Mouse (Mus musculus) hindbrain, embryonic 12.5 days (tissue): ENCODE results near the gene Htr5b. TPM values are rescaled to one million over a fixed set of nuclear protein-coding genes. Genes with fewer than 3 reads are reported as not detected.

Experiments used
- ATAC-seq: fragments of 200-750 bp; cut with Nextera tagmentation; 2 replicates; pipeline ENCODE4 v1.8.0; 2017; ENCODE audit warnings: moderate TSS enrichment; ENCODE audit not compliant: low FRiP score
- H3K27ac ChIP-seq: fragments of 300-500 bp; sonication (generic); 2 replicates; pipeline ENCODE4 v1.5.1; 2016; ENCODE audit warnings: mild to moderate bottlenecking
- H3K27me3 ChIP-seq: fragments of 300-500 bp; sonication (generic); 2 replicates; pipeline ENCODE4 v1.6.1; 2016; ENCODE audit warnings: mild to moderate bottlenecking
- H3K36me3 ChIP-seq: fragments of 300-500 bp; sonication (generic); 2 replicates; pipeline ENCODE4 v1.6.1; 2016; ENCODE audit warnings: mild to moderate bottlenecking
- H3K4me1 ChIP-seq: fragments of 300-500 bp; sonication (generic); 2 replicates; pipeline ENCODE4 v1.6.1; 2016
- H3K4me2 ChIP-seq: fragments of 300-500 bp; sonication (generic); replicated peaks from 2 replicates; pipeline ENCODE4 v1.6.1; 2016; ENCODE audit warnings: mild to moderate bottlenecking
- H3K4me3 ChIP-seq: fragments of 300-500 bp; sonication (generic); 2 replicates; pipeline ENCODE4 v1.5.1; 2016; ENCODE audit warnings: mild to moderate bottlenecking
- H3K9ac ChIP-seq: fragments of 300-500 bp; sonication (generic); 2 replicates; pipeline ENCODE4 v1.6.1; 2016; ENCODE audit warnings: mild to moderate bottlenecking, moderate library complexity
- H3K9me3 ChIP-seq: fragments of 300-500 bp; sonication (generic); replicated peaks from 2 replicates; pipeline ENCODE4 v1.6.1; 2016; ENCODE audit warnings: mild to moderate bottlenecking
- WGBS: fragments of 180-500 bp; shearing (Covaris S2); methylation state at CpG from one replicate; pipeline ENCODE4 v1.1.7; 2016; 5-methylcytosine and 5-hydroxymethylcytosine counted together
- polyA plus RNA-seq: library from polyadenylated mRNA; unstranded; fragments of >200 nt; fragmentation: Nextera tagmentation; extraction: Ambion mirVana; gene quantifications from 2 replicates; pipeline ENCODE4 v1.2.1, GENCODE M21; 2016

The Htr5b gene
- not detected in 2 replicates for polyA plus RNA-seq

DNA sequence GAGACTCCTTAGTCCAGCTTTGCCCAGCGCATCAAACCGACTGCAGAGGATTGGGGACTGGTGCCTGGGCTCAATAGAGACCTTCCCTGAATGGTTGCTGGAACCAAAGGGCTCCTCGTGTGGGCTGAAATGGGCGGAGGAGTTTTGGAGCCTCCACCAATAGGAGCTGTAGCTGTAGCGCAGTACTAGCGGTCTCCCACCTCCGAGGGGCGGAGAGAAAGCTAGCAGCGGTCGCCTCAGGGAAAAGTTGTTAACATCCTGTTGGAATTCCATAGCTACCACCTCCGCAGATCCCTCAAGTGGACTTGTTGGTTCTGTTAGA, at the start of gene Htr5b:
Gene Htr5b, minus strand, starts transcription at position 67 of the 322 bp plus-strand sequence.
- Histone ChIP-seq H3K27me3 (peaks cover 33% of the 10 kb centered on the region), H3K9ac (no peak within 1 kb of the TSS), H3K4me1 (peaks cover 14% of the 10 kb centered on the region), H3K4me3 (peak within 1 kb of the TSS; percentile 28), H3K36me3 (no peaks in the 10 kb centered on the region), H3K4me2 (peak within 1 kb of the TSS; percentile 55), H3K9me3 (no peaks in the 10 kb centered on the region), H3K27ac (no peak within 1 kb of the TSS)
- whole genome bisulfite sequencing = 1% methylated on average over 11 of the region's 11 CpGs
- peak; percentile 83 for ATAC-seq

DNA sequence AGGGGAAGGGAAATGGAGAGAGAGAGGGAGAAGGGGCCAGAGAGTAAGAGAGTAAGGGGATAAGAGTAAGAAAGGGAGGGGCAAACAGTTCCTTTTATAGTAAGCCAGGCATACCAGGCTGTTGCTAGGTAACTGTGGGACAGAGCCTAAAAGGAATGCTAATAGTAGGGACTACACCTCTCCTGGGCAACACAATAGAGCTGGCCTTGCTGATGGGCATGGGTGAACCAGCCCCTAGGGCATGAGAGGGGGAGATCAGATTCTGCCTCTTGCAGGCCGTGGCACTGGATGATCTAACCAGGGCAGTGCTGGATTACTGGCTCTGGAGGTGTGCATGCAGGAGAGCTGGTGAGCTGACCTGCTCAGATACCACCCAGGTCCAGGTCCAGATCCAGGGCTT, 49.2 kb upstream of the Htr5b start:
- peak; percentile 19; the same call in 1 of the 2 replicates for ATAC-seq
- Histone ChIP-seq H3K9me3 (no peaks in the 10 kb centered on the region), H3K4me2 (no peak overlapping the region), H3K9ac (no peak overlapping the region), H3K4me1 (no peaks in the 10 kb centered on the region), H3K27me3 (no peaks in the 10 kb centered on the region), H3K4me3 (no peak overlapping the region), H3K36me3 (no peaks in the 10 kb centered on the region), H3K27ac (no peak overlapping the region)
- WGBS = 36% methylated on average over 1 of the region's 1 CpGs

DNA sequence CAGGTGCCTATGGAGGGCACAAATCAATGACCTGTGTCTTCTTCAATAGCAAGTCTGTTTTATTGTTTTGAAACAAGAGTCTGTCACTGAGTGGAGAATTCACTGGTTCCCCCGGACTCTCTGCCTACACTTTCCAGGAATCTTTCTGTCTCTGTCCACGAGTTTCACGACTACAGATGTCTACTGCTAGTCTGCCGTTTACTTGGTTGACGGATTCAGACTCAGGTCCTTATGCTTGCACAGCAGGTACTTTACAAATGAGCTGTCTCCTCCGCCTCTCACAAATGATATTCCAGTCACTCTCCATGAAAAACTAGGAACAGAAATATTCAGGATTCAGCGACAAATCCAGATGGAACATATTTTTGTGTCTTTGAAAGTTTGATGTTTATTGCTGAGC, 42.3 kb upstream of the Htr5b start:
- no peak for ATAC-seq
- Histone ChIP-seq H3K9me3 (no peaks in the 10 kb centered on the region), H3K27ac (no peak overlapping the region), H3K4me2 (no peak overlapping the region), H3K4me1 (peaks cover 5% of the 10 kb centered on the region), H3K4me3 (no peak overlapping the region), H3K9ac (no peak overlapping the region), H3K27me3 (no peaks in the 10 kb centered on the region), H3K36me3 (no peaks in the 10 kb centered on the region)
- WGBS = 85% methylated on average over 7 of the region's 7 CpGs

DNA sequence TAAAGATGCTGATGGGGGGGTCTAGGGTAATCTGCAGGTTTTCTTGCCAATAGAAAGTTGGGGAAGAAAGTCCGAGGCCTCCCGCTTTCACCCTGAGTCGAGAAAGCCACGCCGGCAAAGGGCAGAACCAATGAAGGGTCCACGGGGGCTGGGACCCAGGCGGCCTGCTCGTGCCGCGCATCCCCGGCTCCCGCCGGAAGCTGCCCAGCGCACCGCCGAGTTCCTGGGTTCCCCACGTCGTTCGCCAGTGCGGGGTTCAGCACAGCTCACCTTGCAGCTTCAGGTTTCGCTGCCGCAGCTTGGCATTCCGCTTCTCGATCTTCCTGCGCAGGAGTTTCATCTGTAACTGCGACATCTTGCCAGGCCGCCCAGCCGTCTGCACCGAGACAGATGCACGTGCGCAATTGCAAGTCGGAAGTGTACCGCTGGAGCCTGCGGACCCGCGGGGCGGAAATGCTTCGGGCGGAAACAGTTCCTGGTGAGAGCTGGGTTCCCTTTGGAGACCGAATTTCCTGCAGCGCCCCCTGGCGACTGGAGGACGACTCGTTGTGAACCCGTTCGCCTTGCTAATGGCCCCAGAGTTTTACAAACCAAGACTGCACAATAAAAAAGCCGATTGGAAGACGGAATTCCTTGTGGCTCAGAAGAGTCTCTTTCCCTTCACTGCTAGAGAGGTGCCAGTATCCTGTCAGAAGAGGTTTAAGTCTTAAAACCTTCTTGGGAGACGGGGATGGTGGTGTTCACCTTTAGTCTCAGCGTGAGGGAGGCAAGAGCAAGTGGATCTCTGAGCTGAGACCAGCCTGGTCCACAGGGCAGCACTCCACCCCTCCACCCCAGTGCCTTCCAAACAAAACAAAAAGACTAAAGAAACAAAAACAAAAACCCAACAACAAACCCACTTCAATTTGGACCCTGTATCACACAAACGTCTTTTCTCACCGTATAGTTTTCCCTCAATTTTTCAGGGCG, 39.5 kb upstream of the Htr5b start, which contains the start of gene Ddx18:
Gene Ddx18, minus strand, starts transcription at position 469 of the 969 bp plus-strand sequence.
- H3K4me1 ChIP-seq = peaks cover 5% of the 10 kb centered on the region
- no peaks in the 10 kb centered on the region for H3K27me3 ChIP-seq
- peak within 1 kb of the TSS; percentile 78 for H3K9ac ChIP-seq
- peak within 1 kb of the TSS; percentile 64; the same call in 1 of the 2 replicates for H3K27ac ChIP-seq
- WGBS = 7% methylated on average over 53 of the region's 53 CpGs
- peak within 1 kb of the TSS; percentile 85 for H3K4me3 ChIP-seq
- H3K4me2 ChIP-seq = peak within 1 kb of the TSS; percentile 85
- peaks cover 24% of the 10 kb centered on the region for H3K36me3 ChIP-seq
- no peaks in the 10 kb centered on the region for H3K9me3 ChIP-seq
- ATAC-seq = peak; percentile 98

DNA sequence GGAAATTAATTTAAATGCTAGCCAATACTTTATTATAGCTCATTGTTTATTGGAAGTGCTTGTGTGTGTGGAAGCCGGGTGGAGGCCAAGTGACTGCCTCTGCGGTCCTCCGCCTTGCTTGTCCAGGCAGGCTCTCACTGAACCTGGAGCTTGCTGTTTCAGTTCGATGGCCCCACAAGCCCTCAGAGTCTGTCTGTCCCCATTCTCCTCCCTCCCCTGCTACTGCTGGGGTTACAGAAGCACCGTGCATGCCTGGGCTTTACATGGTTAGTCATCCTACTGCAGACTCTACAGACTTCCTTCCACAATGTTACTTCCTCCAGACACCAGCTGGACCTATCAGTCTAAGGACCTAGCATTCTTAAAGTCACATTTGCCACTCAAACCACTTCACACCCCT, 29.6 kb upstream of the Htr5b start:
- no peak for ATAC-seq
- no peaks in the 10 kb centered on the region for H3K9me3 ChIP-seq
- no peak overlapping the region for H3K9ac ChIP-seq
- 96% methylated on average over 5 of the region's 5 CpGs for WGBS
- no peak overlapping the region for H3K27ac ChIP-seq
- H3K4me3 ChIP-seq = no peak overlapping the region
- peaks cover 95% of the 10 kb centered on the region for H3K36me3 ChIP-seq
- no peak overlapping the region for H3K4me2 ChIP-seq
- H3K27me3 ChIP-seq = no peaks in the 10 kb centered on the region
- no peaks in the 10 kb centered on the region for H3K4me1 ChIP-seq

DNA sequence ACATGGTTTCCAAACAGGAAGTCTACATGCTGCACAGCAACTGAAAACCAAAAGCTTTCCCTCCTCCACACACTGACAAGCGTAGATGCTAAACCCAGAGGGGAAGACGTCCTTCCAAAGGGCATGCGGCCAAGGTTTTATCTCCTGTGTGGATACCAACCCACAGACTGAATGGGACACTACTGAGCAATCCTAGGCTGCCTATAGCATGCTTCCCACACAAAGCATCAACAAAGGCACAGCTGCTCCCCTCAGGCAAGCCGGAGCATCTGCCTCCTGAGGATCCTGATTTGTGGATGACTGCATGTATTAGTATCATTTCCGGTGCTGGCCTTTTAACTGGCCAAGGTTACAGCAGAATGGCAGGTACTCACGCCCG, 23.2 kb upstream of the Htr5b start:
- no peak overlapping the region for H3K4me3 ChIP-seq
- H3K27ac ChIP-seq = no peak overlapping the region
- H3K27me3 ChIP-seq = no peaks in the 10 kb centered on the region
- 0 out of 2 replicates have a peak, but pooled peaks have one; percentile 23 for ATAC-seq
- H3K9me3 ChIP-seq = no peaks in the 10 kb centered on the region
- no peak overlapping the region for H3K9ac ChIP-seq
- H3K36me3 ChIP-seq = peaks cover 54% of the 10 kb centered on the region
- H3K4me2 ChIP-seq = no peak overlapping the region
- H3K4me1 ChIP-seq = no peaks in the 10 kb centered on the region
- 78% methylated on average over 7 of the region's 7 CpGs for WGBS

DNA sequence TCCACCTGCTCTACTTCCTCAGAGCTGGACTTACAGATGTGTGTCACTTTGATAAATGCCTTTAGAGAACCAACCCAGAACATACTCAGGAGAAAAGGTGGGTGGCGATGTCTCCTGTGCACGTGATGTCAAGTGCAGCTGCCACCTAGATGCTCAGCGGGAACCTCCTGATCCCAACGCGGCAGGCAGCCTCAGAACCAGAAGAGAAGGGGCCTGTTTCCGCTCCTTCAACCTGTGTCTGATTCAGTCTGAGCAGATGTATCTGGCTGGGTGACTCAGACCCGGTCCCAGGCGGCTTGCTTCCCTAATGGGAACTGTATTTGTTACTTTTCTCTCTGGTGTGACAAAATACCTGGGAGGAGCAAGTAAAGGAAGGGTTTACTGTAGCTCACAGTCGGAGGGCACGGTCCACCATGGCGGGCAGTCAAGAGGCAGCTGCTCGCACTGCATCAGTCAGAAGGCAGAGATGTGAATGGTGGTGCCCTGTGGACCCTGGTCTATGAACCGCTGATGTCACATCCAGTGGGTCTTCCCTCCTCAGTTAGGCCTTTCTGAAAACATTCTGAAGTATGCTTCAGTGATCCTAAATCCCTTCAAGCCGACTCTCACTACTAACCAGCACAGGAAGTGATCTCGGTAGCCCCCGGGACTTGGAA, 22.7 kb upstream of the Htr5b start:
- WGBS = 91% methylated on average over 16 of the region's 16 CpGs
- H3K27ac ChIP-seq = no peak overlapping the region
- H3K9ac ChIP-seq = no peak overlapping the region
- no peak for ATAC-seq
- H3K4me3 ChIP-seq = no peak overlapping the region
- H3K4me2 ChIP-seq = no peak overlapping the region
- H3K36me3 ChIP-seq = peaks cover 48% of the 10 kb centered on the region
- H3K9me3 ChIP-seq = no peaks in the 10 kb centered on the region
- H3K27me3 ChIP-seq = no peaks in the 10 kb centered on the region
- H3K4me1 ChIP-seq = no peaks in the 10 kb centered on the region

DNA sequence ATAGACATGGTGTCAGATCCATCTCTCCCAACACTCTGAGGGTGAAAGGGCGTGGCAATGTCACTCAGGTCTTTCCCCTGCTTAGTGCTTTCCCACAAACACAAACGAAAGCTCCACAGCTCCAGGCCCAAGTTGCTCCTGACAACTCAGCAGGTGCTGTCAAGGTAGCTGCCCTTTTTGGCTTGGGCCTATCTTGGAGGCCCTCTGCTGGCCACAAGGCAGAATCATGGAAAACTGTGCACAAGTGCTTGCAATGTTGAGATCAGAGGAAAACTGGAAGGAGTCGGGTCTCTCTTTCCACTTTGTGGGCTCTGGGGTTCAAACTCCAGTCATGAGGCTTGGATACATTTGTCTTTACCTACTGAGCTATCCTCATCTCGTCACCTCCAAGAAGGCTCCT, 21.2 kb upstream of the Htr5b start:
- Histone ChIP-seq H3K9me3 (no peaks in the 10 kb centered on the region), H3K4me3 (no peak overlapping the region), H3K36me3 (peaks cover 34% of the 10 kb centered on the region), H3K27me3 (no peaks in the 10 kb centered on the region), H3K4me1 (no peaks in the 10 kb centered on the region), H3K4me2 (no peak overlapping the region), H3K9ac (no peak overlapping the region), H3K27ac (no peak overlapping the region)
- no peak for ATAC-seq
- 79% methylated on average over 4 of the region's 4 CpGs for whole genome bisulfite sequencing

DNA sequence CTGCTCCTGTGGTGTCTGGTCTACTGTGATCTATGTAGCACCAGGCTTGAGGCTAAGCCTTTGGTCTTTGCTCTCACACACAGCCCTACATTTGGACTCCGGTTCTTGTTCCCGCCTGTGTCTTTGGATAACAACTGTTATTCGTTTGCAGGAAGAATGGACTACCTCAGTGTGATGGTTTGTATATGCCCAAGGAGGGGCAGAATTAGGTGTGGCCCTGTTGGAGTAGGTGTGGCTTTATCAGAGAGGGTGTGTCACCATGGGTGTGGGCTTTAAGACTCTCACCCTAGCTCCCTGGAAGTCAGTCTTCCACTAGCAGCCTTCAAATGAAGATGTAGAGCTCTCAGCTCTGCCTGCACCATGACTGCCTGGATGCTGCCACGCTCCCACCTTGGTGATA, 20.4 kb upstream of the Htr5b start:
- H3K9ac ChIP-seq = no peak overlapping the region
- H3K27ac ChIP-seq = no peak overlapping the region
- ATAC-seq = no peak
- no peaks in the 10 kb centered on the region for H3K4me1 ChIP-seq
- H3K4me3 ChIP-seq = no peak overlapping the region
- H3K36me3 ChIP-seq = peaks cover 28% of the 10 kb centered on the region
- H3K27me3 ChIP-seq = no peaks in the 10 kb centered on the region
- WGBS = 87% methylated on average over 4 of the region's 4 CpGs
- no peaks in the 10 kb centered on the region for H3K9me3 ChIP-seq
- no peak overlapping the region for H3K4me2 ChIP-seq

DNA sequence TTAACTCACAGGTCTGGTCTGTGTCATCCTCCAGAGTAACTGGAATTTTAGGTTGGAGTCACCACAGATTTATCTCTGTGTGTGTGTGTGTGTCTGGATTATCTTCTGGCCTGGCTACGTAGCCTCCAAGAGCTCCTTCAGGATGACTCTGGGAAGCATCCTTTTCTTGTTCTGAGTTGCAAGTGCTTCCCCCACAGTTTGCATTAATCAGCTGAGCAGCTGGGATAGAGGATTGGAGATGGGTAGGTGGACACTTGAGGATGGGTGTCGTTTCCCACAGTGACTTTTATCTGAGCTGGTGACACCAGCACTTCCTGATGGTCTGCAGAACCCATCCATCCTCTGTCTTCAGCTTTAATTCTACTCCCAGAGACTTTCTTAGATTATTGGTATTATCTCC, 18.6 kb upstream of the Htr5b start:
- H3K9me3 ChIP-seq = no peaks in the 10 kb centered on the region
- H3K9ac ChIP-seq = no peak overlapping the region
- H3K36me3 ChIP-seq = peaks cover 11% of the 10 kb centered on the region; the same call in 1 of the 2 replicates
- no peak overlapping the region for H3K4me3 ChIP-seq
- H3K4me2 ChIP-seq = no peak overlapping the region
- no peaks in the 10 kb centered on the region for H3K27me3 ChIP-seq
- H3K4me1 ChIP-seq = no peaks in the 10 kb centered on the region
- 81% methylated on average over 2 of the region's 2 CpGs for WGBS
- no peak overlapping the region for H3K27ac ChIP-seq
- no peak for ATAC-seq

DNA sequence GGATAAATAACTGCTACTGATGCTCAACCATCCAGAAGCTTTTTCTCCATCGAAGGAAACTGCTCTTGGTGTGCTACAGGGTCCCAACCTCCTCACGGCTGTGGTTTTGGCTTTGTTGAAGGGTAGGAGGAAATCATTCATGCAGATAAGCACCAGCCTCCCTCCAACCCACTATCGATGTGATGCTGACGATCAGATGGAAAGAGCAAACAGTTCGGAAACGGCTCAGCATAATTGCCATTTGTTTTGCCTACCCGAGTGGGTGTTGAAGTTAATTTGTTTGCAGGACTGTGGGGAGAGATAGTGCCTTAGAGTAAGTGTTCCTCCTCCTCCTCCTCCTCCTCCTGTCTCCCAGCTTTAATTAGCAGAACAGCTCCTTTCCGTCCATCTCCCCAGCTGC, 12.1 kb upstream of the Htr5b start:
- Histone ChIP-seq H3K27me3 (no peaks in the 10 kb centered on the region), H3K36me3 (no peaks in the 10 kb centered on the region), H3K9me3 (no peaks in the 10 kb centered on the region), H3K27ac (no peak overlapping the region), H3K9ac (no peak overlapping the region), H3K4me2 (no peak overlapping the region), H3K4me3 (no peak overlapping the region), H3K4me1 (no peaks in the 10 kb centered on the region)
- ATAC-seq = no peak
- WGBS = 85% methylated on average over 8 of the region's 8 CpGs

DNA sequence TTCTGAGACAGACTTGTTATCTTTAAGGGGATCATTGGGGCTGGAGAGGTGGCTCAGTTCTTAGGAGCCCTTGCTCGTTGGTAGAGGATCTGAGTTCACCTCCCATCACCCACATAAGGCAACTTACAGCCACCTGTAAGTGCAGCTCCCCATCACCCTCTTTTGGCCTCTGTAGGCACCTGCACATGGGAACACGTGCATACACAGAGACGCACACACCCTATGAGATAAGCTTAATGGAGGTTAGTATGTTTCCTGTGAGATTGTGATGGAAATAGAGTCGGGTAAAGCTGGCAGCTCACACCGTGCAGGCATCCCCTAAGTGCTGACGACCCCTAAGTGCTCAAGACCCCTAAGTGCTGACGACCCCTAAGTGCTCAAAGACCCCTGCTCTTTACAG, 3.2 kb upstream of the Htr5b start:
- ATAC-seq = no peak

More for the DNA sequence above, 3.2 kb upstream of the Htr5b start:
- Histone ChIP-seq H3K36me3 (no peaks in the 10 kb centered on the region), H3K27ac (no peak overlapping the region), H3K9ac (no peak overlapping the region), H3K9me3 (no peaks in the 10 kb centered on the region), H3K4me1 (peaks cover 14% of the 10 kb centered on the region), H3K4me2 (no peak overlapping the region), H3K4me3 (no peak overlapping the region), H3K27me3 (peaks cover 30% of the 10 kb centered on the region)
- WGBS = 67% methylated on average over 7 of the region's 7 CpGs
